Mouse (Mus musculus): ENCODE measurements around the gene Fstl1. TPM values are rescaled to one million over a fixed set of nuclear protein-coding genes. Genes with fewer than 3 reads are reported as not detected.

Fstl1 gene
- total RNA-seq, 2 experiments from 2014 or later, result 66.2 to 75.2 TPM

- intact Hi-C loops (cut with DNase I), result loop anchor here (5.0 kb wide), 1 partner anchor 132 kb away; no protein-coding TSS in a partner anchor
Measured at GRCm38 (mm10) chr16:37813691-37814382, 37.2 kb downstream of the Fstl1 start.

DNA sequence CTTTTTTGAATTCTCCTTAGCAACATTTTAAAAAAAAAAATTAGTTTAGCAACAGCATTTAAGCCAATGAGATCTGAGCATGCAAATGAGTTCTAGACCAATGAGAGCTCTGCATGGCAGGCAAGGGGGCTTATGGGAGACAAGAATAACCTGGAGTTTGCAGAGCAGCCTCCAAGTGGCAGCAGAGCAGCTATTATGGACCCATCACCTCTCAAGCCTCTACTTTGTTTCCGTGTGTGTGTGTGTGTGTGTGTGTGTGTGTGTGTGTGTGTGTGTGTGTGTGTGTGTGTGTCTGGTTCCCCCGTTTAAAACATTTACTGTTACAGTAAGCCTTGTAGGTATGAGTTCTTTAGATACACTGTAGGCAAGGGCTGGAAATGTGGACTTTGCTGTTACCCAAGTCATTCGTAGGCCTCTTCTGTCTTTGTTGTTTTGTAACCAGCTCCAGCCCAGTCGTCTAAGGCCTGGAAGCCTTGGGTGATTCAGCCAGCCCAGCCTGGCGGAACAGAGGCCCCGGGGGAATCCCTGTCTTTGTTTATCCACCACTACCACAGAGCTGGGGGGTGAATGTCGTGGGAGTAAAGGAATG, 37.8 kb downstream of the Fstl1 start:
- intact Hi-C loops (cut with DNase I), result loop anchor here (5.0 kb wide), 1 partner anchor 132 kb away; no protein-coding TSS in a partner anchor
- DNase-seq, result peak; percentile 75

More at GRCm38 (mm10) chr16:37813691-37814382, 37.2 kb downstream of the Fstl1 start:
- no peak for DNase-seq

DNA sequence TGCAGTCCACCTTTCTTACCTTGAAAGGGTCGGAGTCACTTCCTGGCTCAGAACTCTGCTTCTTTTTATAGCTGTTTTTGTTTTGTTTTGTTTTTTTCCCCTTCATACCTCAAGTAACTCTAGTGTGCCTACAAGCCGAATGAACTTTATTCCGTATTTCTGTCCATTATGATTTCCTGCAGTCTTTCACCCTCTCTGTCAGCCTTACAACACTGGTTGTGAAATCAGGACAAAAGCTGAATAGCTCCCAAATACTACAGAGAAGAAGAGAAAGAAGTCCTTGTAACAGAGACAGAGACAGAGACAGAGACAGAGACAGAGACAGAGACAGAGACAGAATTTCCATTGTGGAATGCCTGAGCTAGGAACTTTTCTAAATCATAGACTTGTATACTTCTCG, 41.3 kb downstream of the Fstl1 start:
- no peak for DNase-seq
- intact Hi-C loops (cut with DNase I), result no loop called here

DNA sequence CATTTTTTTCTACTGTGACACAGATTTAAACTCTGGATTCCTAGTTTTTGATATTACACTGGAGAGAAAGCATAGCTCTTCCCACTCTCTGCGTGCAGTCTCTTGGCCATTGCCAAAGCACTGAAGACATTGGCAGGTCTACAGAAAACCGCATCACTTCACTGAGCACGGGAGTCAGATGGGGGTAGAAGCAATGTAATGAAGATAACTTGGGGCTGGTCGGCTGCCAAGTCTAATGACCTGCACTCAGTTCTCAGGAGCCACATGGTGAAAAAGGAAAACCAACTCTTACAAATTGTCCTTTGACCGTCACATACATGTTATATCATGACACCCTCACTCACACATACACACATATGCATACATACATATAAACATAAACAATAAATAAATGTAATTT, 47.3 kb downstream of the Fstl1 start:
- intact Hi-C loops (cut with DNase I), result no loop called here
- DNase-seq, result peak; percentile 89

DNA sequence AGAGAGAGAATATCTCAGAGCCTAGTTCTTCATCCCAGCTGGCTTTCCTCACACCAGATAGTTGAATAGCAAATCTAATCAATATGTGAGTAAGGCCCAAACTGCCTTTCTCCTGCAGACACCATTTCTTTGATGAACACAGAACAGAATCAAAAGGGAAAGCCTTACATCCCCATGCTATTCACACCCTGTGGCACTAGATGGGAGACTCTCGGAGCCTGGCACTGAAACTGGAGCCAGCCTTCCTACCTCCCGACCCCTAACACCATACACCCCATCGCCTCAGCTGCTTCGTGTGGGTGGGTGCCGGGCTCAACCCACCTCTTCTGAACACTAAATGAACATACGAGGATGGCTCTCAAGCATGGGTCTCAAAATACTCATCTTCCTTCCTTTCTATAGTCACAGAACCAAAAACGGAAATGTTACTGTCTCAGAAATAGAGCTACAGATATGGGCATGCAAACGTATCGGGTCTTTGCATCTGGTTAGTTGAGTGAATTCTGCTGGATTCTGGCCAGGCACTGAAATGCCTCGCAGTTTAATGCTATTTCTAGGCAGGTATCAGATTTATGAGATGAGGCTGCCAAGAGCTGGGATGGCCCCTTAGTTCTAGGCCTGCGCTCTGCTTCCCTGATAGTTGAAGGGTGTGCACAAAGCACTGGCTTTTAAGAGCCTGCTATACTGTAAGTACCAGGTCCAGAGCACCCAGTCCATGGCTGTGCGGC, 48.3 kb downstream of the Fstl1 start:
- intact Hi-C loops (cut with DNase I), result no loop called here
- no peak for DNase-seq

DNA sequence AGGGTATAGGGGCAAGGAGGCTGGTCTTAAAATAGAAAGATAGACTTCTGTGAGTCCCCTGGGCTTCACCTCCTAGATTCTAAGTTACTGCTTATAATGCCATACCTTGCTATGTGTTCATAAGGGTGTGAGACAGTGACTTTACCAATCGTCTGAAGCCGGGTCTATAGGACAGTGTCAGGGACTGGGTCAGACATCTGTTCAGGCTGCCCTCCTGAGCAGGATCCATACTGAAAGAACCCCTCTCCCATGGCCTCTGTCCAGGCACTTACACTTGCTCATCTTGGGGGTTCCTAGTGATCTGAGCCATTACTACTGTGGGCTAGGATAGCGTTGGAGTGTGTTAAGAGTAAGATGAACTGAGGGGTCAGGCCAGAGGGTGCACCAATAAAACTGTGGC, 49.6 kb downstream of the Fstl1 start:
- intact Hi-C loops (cut with DNase I), result no loop called here
- no peak for DNase-seq

GRCm38 (mm10) chr16:37831041-37831440, 54.4 kb downstream of the Fstl1 start:
- intact Hi-C loops (cut with DNase I), result no loop called here
- no peak for DNase-seq

DNA sequence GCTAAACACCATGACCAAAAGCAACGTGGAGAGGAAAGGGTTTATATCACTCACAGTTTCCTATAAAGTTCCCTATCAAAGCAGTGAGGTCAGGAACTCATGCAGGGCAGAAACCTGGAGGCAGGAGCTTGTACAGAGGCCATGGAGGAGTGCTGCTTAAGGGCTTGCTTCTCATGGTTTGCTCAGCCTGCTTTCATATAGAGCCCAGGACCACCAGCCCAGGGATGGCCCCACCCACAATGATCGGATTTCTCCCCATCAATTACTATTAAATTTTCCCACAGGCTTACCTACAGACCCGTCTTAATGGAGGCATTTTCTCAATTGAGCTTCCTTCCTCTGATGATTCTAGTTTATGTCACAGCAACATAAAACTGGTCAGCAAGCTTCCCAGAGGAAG, 60.9 kb downstream of the Fstl1 start:
- intact Hi-C loops (cut with DNase I), result no loop called here
- no peak for DNase-seq

DNA sequence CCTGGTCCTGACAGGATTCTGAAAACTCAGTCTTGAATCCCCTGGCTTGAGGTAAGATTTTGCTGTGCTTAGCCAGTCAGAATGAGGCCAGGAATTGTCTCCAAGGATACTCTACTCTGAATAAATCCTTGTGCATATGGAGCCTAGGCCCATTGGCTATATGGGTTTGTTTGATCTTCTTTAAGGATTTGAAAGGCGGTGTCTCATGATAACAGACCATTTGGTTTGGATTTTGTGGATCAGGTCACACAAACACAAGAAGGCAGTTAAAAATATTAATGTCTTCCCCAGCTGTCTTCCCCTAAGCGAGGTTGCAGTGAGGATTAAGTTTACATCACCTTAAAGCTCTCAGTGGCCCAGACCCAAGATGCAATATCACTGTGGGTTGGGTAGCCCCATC, 65.8 kb downstream of the Fstl1 start:
- DNase-seq, result no peak
- intact Hi-C loops (cut with DNase I), result no loop called here

- intact Hi-C loops (cut with DNase I), result no loop called here
Measured at GRCm38 (mm10) chr16:37843740-37844139, 67.1 kb downstream of the Fstl1 start.

DNA sequence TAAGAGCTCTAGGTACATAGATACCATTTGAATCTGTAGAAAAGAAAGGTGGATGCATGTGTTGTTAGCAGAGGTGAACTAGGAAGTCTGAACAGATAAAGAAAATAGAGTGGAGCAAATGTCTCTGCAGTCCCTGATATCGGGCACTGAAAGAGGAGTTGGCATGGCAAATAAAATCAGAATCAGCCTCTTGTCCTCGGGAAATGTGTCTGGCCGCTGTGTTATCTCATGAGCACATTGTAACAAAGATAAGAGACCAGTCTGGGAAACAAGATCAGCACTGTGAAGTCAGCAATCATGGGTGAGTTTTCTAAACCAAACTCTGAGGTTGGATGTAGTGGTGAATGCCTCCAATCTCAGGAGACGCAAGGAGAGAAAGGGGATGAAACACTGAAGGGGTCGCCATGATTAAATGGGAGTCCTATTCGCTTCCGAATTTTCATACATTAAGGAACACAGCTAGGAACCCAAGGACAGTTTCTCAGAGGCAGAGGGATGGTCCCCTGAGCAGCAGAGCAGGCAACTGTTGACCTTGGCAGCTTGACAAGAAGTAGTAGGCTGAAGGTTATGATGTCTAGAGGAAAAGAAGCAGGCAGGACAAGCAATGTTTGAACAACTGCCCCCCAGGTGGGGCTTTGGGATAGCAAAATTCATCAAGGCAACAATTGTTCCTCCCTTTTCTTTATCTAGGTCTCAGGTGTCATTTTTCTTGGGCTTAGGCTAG, 68.7 kb downstream of the Fstl1 start:
- intact Hi-C loops (cut with DNase I), result no loop called here
- DNase-seq, result no peak

More at GRCm38 (mm10) chr16:37843740-37844139, 67.1 kb downstream of the Fstl1 start:
- no peak for DNase-seq

DNA sequence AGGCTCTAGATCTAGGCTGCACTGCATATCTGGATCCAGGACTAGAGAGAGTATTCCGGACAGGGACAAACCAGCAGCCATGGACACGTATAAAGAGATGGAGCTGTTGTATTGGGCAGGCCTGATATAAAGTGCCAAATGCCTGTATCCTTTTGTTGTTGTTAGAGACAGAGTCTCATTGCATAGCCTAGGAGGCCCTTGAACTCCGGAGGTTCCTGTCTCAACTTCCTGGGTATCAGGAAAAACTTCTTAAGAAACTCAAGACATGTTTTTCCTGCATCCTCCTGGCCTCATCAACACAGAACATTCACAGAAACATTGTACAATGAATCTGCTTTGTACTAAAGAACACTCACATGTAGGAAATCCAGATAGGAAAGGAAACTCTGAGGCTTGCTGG, 70.4 kb downstream of the Fstl1 start:
- no peak for DNase-seq
- intact Hi-C loops (cut with DNase I), result no loop called here

- intact Hi-C loops (cut with DNase I), result no loop called here
- DNase-seq, result no peak
Measured at GRCm38 (mm10) chr16:37851366-37851765, 74.7 kb downstream of the Fstl1 start.

- DNase-seq, result peak; percentile 43
- intact Hi-C loops (cut with DNase I), result no loop called here
Measured at GRCm38 (mm10) chr16:37853279-37853678, 76.6 kb downstream of the Fstl1 start.

DNA sequence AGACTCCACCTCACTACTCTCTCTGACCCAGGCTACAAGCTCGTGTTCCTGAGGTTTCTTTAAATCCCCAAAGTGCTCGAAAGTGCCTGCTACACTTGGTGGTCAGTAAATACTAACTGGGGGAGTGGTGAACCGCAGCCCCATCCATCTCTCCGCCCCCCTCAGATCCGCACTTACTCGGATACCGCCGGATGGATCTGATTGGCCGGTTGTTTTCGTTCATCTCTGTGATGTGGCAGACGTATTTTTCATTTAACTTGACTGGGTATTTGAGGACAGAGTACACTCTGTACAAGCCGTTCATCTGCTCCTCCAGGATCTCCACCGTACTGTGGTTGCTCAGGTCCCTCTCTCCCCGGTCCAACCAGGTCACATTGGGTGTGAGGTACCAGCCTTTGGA, 77.4 kb downstream of the Fstl1 start:
- intact Hi-C loops (cut with DNase I), result no loop called here
- DNase-seq, result no peak

DNA sequence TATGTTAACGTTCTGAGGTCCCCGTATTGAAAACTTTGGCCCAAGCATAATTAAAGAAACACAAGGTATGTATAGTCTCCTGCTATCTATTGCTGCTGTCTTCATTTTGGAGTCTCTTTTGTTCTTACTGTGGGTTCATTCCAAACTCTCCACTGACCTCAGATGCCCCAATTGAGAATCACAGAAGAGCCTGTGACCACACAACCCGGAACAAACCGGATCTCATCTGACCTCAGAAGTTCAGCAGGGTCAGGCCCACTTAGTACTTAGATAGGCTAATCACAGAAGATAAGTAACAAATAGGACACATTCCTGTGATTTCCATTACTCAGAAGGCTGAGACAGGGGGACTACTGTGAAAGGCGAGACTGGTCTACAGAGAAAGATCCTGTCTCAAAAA, 77.9 kb downstream of the Fstl1 start:
- intact Hi-C loops (cut with DNase I), result no loop called here

GRCm38 (mm10) chr16:37855583-37855982, 78.9 kb downstream of the Fstl1 start:
- intact Hi-C loops (cut with DNase I), result no loop called here
- DNase-seq, result no peak

More for the DNA sequence above, 77.9 kb downstream of the Fstl1 start:
- DNase-seq, result no peak

- intact Hi-C loops (cut with DNase I), result no loop called here
- no peak for DNase-seq
Measured at GRCm38 (mm10) chr16:37856327-37856726, 79.7 kb downstream of the Fstl1 start.

GRCm38 (mm10) chr16:37857495-37857894, 80.8 kb downstream of the Fstl1 start:
- intact Hi-C loops (cut with DNase I), result no loop called here
- no peak for DNase-seq

DNA sequence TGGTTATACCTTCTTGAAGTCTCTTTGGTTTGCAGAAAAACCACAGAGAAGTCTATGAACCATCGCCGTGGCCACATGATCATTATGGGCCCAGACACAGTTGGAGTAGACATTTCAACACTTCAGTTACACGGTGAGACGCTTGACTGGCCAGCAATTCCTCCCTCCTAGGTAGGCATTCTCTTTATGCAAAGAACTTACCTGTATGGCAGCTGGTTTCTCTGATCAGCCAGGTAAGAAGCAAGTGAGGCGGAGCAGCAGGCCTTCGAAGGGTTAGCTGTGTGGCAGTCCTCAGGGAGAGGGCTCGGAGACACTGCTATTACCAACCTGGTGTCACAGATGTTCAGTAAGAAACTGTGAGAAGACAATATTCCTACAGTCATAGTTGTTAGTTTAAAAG, 83.5 kb downstream of the Fstl1 start:
- intact Hi-C loops (cut with DNase I), result no loop called here
- no peak for DNase-seq

DNA sequence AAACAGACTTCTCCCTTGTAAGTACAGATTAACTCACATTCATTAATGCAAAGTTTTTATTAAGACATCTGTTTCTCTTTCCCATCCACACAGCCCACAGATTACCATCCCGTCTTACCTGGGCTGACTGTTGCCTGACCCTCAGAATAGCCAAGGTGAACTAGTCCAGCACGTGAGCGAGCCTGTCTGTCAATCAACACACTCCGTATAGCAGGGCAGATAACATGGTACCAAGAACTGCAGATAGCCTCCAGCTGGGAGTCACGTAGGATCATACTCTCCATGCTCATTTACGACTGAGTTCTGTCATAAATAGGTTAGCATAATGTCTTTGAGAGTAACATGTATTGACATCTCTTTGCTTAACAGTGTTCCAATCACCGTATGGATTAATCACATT, 84.4 kb downstream of the Fstl1 start, which contains the start of gene Gm36028:
Gene Gm36028, minus strand, starts transcription at position 118 of the 400 bp plus-strand sequence.
- intact Hi-C loops (cut with DNase I), result no loop called here
- no peak for DNase-seq
